Mouse (Mus musculus): ENCODE measurements at regions not wholly inside any gene's neighbourhood (a gene's known extent, or its start where the extent isn't known, plus 50 kb on each side); places are given as distances from the start of the nearest gene placed in this dataset.

DNA sequence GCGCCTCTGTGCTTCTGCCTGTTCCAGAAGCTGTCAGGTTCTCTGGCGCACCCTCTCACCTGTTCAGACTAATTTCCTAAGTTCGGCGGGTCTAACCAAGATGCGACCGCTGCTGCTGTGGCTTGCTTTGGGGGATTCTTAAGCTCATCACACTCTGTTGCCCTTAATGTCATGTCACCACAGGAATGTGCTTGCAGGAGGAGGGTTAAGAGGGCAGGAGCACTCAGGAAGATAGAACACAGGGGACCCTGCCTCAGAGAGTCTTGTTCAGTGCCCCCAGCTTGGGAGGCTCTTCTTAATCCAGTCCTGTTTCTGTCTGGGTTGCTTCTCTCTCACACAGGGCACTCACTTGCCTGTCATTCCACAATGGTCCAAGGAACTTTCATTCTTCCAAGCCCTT, 65.1 kb upstream of the Pcdh8 start:
- no peaks in the 10 kb centered on the region for H3K79me2 ChIP-seq (ENCODE audit: control insufficient read depth, insufficient read depth, low read length, poor library complexity)
- H3K9ac ChIP-seq (ENCODE audit: control insufficient read depth, low read depth, low read length, poor library complexity, severe bottlenecking): no peak overlapping the region
- no peak overlapping the region for H3K27ac ChIP-seq (ENCODE audit: control insufficient read depth, low read depth, low read length)
- no peaks in the 10 kb centered on the region for H3K27me3 ChIP-seq (ENCODE audit: control insufficient read depth in 1 of 2, insufficient read depth in 2 of 2, low read length in 2 of 2)
- no peaks in the 10 kb centered on the region for H3K36me3 ChIP-seq (ENCODE audit: control insufficient read depth in 1 of 2, insufficient read depth in 2 of 2, low read length in 2 of 2)
- H3K4me3 ChIP-seq (ENCODE audit: control insufficient read depth in 1 of 2, insufficient read depth in 1 of 2, low read depth in 2 of 2, low read length in 2 of 2): no peak overlapping the region
- no peaks in the 10 kb centered on the region for H3K9me3 ChIP-seq (replicated peaks; ENCODE audit: insufficient read depth, low read length)
- DNase-seq (ENCODE audit: low read depth, low spot score): no peak
- no peaks in the 10 kb centered on the region for H3K4me1 ChIP-seq (ENCODE audit: control insufficient read depth in 1 of 2, insufficient read depth in 2 of 2, low read length in 2 of 2)
- TF ChIP-seq HCFC1 (IDR thresholded peaks at IDR 0.05; ENCODE audit: low read depth, low read length) (no peak), ZC3H11A (IDR thresholded peaks at IDR 0.05; ENCODE audit: low read depth, low read length) (no peak), RAD21 (IDR thresholded peaks at IDR 0.05; ENCODE audit: low read depth, low read length) (no peak), EP300 (IDR thresholded peaks at IDR 0.05; ENCODE audit: low read depth in 1 of 2, low read length in 2 of 2) (no peak), SMC3 (IDR thresholded peaks at IDR 0.05; ENCODE audit: low read depth, low read length) (no peak), SIN3A (IDR thresholded peaks at IDR 0.05; ENCODE audit: low read length) (no peak), ZNF384 (IDR thresholded peaks at IDR 0.05; ENCODE audit: low read depth, low read length) (no peak), NELFE (IDR thresholded peaks at IDR 0.05; ENCODE audit: low read depth, low read length) (no peak)

DNA sequence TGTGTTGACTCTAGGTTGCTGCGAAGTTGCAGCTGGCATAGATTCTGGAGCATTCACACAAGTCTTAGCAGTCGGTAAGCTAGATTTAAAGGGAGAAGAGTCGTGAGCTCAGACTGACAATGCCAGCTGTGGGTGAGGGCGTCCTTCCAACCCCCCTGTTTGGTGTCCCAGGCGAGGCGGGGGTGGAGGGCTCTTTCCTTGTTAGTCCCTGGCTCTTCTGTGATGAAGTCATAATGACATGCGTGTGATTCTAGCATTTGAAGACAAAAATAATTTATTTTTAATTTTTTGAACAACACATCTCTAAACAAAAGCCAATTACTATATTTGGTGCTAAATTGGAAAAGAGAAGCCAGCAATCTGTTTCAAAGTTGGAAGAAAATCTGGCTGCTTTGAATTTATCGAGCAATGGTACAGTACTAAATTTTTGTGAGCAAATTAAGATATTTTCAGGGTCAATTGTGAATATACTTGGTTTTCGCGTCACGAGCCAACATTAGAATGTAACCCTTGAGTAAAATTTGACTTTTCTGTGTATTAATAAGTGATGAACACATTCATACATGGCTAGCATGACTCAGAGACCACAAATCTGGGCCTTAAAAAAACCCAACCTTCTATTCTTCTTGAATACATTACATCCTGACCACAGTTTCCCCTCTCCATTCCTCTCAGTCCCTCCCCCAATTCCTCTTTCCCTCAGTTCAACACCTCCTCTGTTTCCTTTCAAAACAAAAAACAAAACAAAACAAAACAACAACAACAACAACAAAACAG, 53.7 kb upstream of the Pcdh8 start:
- H3K4me3 ChIP-seq (ENCODE audit: control insufficient read depth in 1 of 2, insufficient read depth in 1 of 2, low read depth in 2 of 2, low read length in 2 of 2): no peak overlapping the region
- DNase-seq (ENCODE audit: low read depth, low spot score): no peak
- no peak overlapping the region for H3K27ac ChIP-seq (ENCODE audit: control insufficient read depth, low read depth, low read length)
- H3K9me3 ChIP-seq (replicated peaks; ENCODE audit: insufficient read depth, low read length): no peaks in the 10 kb centered on the region
- no peaks in the 10 kb centered on the region for H3K27me3 ChIP-seq (ENCODE audit: control insufficient read depth in 1 of 2, insufficient read depth in 2 of 2, low read length in 2 of 2)
- no peak overlapping the region for H3K9ac ChIP-seq (ENCODE audit: control insufficient read depth, low read depth, low read length, poor library complexity, severe bottlenecking)
- no peaks in the 10 kb centered on the region for H3K79me2 ChIP-seq (ENCODE audit: control insufficient read depth, insufficient read depth, low read length, poor library complexity)
- H3K36me3 ChIP-seq (ENCODE audit: control insufficient read depth in 1 of 2, insufficient read depth in 2 of 2, low read length in 2 of 2): no peaks in the 10 kb centered on the region
- TF ChIP-seq TAL1 (IDR thresholded peaks at IDR 0.05; ENCODE audit: low read length): no peak
- TF ChIP-seq NELFE (IDR thresholded peaks at IDR 0.05; ENCODE audit: low read depth, low read length): no peak
- TF ChIP-seq MAX (IDR thresholded peaks at IDR 0.05; ENCODE audit: low read length): no peak
- no peak for TF ChIP-seq E2F4 (IDR thresholded peaks at IDR 0.05; ENCODE audit: borderline replicate concordance, low read depth, low read length)
- H3K4me1 ChIP-seq (ENCODE audit: control insufficient read depth in 1 of 2, insufficient read depth in 2 of 2, low read length in 2 of 2): no peaks in the 10 kb centered on the region

DNA sequence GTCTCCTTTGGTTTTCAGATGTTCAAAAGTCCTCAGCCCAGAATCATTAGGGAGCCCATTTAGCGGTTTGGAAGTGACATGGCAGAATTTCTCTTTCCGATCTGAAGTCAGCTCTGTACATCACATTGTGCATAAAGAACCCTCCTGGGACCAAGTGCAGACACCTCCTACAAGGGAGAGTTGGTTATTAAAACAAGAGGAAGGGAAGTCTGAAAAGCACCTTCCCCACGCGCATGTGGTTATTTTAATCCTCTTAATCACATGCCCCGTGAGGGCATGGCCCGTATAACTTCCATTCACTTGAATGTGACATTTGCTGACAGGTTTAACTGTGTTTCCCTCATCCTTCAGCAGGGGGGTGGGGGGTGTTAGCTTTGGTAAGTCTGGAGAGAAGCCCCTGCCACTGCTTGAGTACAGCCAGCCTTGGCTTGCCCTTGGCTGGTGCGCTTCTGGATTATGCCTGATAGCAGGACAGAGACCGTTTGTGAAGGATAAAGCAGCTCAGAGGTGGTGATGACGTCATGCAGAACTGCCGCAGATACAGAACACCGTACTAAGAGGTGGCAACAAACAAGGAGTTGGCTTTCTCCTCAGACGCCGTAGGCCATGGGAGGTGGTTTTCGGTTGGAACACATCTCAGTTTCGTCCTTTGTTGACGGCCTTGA, 51.5 kb upstream of the Pcdh8 start:
- H3K9me3 ChIP-seq (replicated peaks; ENCODE audit: insufficient read depth, low read length): no peaks in the 10 kb centered on the region
- DNase-seq (ENCODE audit: low read depth, low spot score): no peak
- H3K4me1 ChIP-seq (ENCODE audit: control insufficient read depth in 1 of 2, insufficient read depth in 2 of 2, low read length in 2 of 2): no peaks in the 10 kb centered on the region
- H3K9ac ChIP-seq (ENCODE audit: control insufficient read depth, low read depth, low read length, poor library complexity, severe bottlenecking): no peak overlapping the region
- H3K27ac ChIP-seq (ENCODE audit: control insufficient read depth, low read depth, low read length): no peak overlapping the region
- no peaks in the 10 kb centered on the region for H3K27me3 ChIP-seq (ENCODE audit: control insufficient read depth in 1 of 2, insufficient read depth in 2 of 2, low read length in 2 of 2)
- H3K36me3 ChIP-seq (ENCODE audit: control insufficient read depth in 1 of 2, insufficient read depth in 2 of 2, low read length in 2 of 2): no peaks in the 10 kb centered on the region
- H3K79me2 ChIP-seq (ENCODE audit: control insufficient read depth, insufficient read depth, low read length, poor library complexity): no peaks in the 10 kb centered on the region
- TF ChIP-seq MYC (IDR thresholded peaks at IDR 0.05; ENCODE audit: low read depth, low read length): no peak
- no peak for TF ChIP-seq MAX (IDR thresholded peaks at IDR 0.05; ENCODE audit: low read length)
- TF ChIP-seq BHLHE40 (IDR thresholded peaks at IDR 0.05; ENCODE audit: borderline replicate concordance, low read depth, low read length): no peak
- TF ChIP-seq ZC3H11A (IDR thresholded peaks at IDR 0.05; ENCODE audit: low read depth, low read length): no peak
- TF ChIP-seq NELFE (IDR thresholded peaks at IDR 0.05; ENCODE audit: low read depth, low read length): no peak
- no peak for TF ChIP-seq EP300 (IDR thresholded peaks at IDR 0.05; ENCODE audit: low read depth in 1 of 2, low read length in 2 of 2)
- no peak for TF ChIP-seq ZNF384 (IDR thresholded peaks at IDR 0.05; ENCODE audit: low read depth, low read length)
- no peak for TF ChIP-seq MXI1 (IDR thresholded peaks at IDR 0.05; ENCODE audit: low read depth, low read length)
- no peak for TF ChIP-seq POLR2AphosphoS5 (IDR thresholded peaks at IDR 0.05; ENCODE audit: borderline replicate concordance, low read depth, low read length)
- no peak for TF ChIP-seq MAFK (IDR thresholded peaks at IDR 0.05; ENCODE audit: borderline replicate concordance, low read depth, low read length)
- TF ChIP-seq RAD21 (IDR thresholded peaks at IDR 0.05; ENCODE audit: low read depth, low read length): no peak
- H3K4me3 ChIP-seq (ENCODE audit: control insufficient read depth in 1 of 2, insufficient read depth in 1 of 2, low read depth in 2 of 2, low read length in 2 of 2): no peak overlapping the region
